Mouse (Mus musculus) kidney, adult 2 months (tissue): Measurements from ENCODE around the gene Abl1.

Experiments used
- CTCF ChIP-seq: fragments of 200-500 bp; conservative IDR thresholded peaks from 2 replicates; pipeline ENCODE4 v1.5.1; 2011; ENCODE audit warnings: low read depth, mild to moderate bottlenecking, control low read depth, low read length, moderate library complexity, mixed read lengths; ENCODE audit not compliant: insufficient read depth, insufficient read length
- POLR2A ChIP-seq: fragments of 200-500 bp; IDR thresholded peaks from one replicate; pipeline ENCODE4 v1.6.1; 2011; ENCODE audit warnings: low read depth, low read length, control low read depth

DNA sequence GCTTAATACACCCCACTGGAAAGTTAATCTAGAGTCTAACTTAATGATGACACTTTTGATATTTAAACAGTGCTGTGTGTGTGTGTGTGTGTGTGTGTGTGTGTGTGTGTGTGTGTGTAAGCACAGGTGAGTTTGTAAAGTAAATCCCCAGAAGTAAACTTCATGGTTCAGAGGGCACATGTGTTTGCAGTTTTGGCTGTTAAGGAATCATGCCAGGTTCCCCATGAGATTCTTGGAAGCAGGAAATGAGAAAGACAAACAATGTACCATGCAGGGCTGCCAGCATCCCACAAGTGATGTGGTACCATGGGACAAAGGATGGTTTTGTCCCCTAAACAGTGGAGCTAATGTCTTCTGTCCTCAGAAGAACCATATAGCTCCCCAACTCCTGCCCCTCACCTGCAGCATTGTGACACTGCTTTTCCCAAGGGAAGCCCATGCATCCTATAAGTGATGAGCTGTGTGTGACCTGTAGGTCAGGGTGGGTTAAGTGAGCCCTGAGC lies 57.6 kb downstream of the Abl1 start:
- TF ChIP-seq POLR2A, result no peak
- TF ChIP-seq CTCF, result no peak
